Mouse (Mus musculus): ENCODE measurements around the gene Wwc1.
"Not testable (repeated sequence)": the region's sequence is repeated elsewhere in the genome, so short reads cannot be mapped to it uniquely, and the experiment has no call there.

Wwc1 gene

DNA sequence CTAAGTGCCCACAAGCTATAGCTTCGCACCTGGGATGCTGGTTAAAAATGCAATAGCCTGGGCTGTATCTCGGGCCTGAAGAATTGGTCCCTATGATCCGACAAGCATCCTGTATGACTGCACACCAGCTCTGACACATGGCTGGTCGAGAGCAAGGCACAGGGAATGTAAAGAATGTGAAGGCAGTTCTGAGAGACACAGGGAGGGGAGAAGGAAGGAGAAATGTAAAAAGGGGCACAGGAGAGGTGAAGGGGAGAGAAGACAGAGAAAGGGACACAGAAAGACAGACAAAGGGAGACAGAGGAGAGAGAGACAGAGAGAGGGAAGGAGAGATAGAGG lies 101.8 kb downstream of the Wwc1 start:
- no peak for DNase-seq (ENCODE audit: low spot score)

DNA sequence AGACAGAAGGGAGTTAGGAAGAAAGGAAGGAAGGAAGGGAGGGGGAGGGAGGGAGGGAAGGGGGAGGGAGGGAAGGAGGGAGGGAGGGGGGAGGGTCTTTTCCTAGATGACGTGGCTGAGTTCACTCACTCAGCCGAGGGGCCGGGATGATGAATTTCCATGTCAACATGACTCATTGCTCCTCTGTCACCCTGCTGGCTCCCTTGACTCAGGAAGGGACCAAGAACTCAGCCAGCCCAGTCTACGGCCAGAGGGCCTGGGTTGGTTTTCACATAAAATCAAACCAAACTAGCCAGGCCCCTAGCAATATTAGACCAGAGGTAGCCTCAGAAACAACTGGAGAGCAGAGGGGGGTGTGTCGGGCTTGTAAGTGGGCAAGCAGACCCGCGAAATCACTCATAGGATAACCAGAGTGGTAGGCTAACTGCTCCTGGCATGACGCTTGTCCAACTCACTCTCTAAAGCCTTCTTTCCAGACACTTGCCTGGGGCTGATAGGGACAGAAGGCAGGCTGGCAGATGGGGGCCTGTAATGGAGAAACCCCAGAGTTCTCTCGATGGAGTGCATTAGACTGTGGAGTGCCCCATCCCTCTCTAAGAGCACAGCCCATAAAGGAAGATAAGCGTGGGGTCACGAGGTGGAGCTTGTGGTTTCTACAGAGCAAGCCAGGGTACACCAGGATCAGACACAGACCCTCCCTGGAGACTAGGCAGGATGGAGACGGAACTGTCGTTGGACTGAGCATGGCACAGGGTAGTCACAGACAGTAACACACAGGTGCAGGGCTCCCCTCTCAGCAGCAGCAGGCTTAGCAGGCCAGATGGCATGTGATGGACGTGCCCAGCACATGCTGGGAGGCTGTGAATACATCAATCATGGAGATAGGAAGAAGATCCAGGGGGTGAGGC lies 102.4 kb downstream of the Wwc1 start:
- no peak for DNase-seq (ENCODE audit: low spot score)

GRCm38 (mm10) chr11:35873624-35874244 lies 106.6 kb downstream of the Wwc1 start:
- no peak for DNase-seq (ENCODE audit: low spot score)

- DNase-seq (ENCODE audit: low spot score), result no peak
Measured at GRCm38 (mm10) chr11:35870961-35871360, 109.4 kb downstream of the Wwc1 start.

DNA sequence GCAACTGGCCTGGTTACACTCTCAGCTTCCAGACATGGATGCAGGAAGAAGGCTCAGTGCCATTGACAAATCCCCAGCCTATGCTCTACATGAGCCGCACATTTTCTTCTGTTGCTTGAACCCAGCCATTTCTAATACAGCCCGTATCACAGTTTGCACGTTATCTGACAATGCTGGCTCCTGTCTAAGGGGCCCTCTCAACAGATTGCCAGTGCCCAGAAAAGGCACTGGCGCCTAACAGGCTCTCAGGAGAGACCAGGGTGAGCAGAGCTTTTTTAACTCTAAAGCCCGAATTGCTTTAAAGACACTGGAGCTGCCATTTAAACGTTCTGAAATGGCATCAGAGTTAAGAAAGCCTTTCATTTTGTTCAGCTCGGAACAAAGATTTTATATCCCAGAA lies 114.2 kb downstream of the Wwc1 start:
- DNase-seq (ENCODE audit: low spot score), result no peak

GRCm38 (mm10) chr11:35864981-35865604 lies 115.2 kb downstream of the Wwc1 start:
- DNase-seq (ENCODE audit: low spot score), result no peak

- no peak for DNase-seq (ENCODE audit: low spot score)
Measured at GRCm38 (mm10) chr11:35863653-35864052, 116.7 kb downstream of the Wwc1 start.

- DNase-seq (ENCODE audit: low spot score), result no peak
Measured at GRCm38 (mm10) chr11:35857395-35858067, 122.8 kb downstream of the Wwc1 start.

- DNase-seq (ENCODE audit: low spot score), result no peak
Measured at GRCm38 (mm10) chr11:35856359-35857040, 123.8 kb downstream of the Wwc1 start.

GRCm38 (mm10) chr11:35855567-35855966 lies 124.8 kb downstream of the Wwc1 start:
- DNase-seq (ENCODE audit: low spot score), result no peak

- no peak for DNase-seq (ENCODE audit: low spot score)
Measured at GRCm38 (mm10) chr11:35854941-35855340, 125.4 kb downstream of the Wwc1 start.

DNA sequence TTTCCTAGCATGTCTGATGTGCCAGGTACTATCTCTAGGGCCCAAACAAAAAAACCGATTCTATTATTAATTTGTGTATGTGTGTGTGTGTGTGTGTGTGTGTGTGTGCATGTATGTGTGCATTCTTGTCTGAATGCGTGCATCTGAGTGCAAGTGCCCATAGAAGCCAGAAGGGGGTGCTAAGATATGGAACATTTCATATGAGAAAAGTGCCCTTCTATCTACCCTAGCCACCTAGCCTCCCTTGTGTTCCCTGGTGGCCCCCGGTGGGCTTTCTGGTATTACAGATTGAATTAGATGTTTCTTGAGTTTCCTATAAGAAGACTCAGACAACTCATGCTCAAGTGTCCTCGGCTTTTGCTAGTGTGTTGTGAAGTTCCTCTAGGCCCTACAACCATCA lies 126.7 kb downstream of the Wwc1 start:
- no peak for DNase-seq (ENCODE audit: low spot score)

- peak; percentile 60 for DNase-seq (ENCODE audit: low spot score)
Measured at GRCm38 (mm10) chr11:35852731-35853130, 127.6 kb downstream of the Wwc1 start.

- DNase-seq (ENCODE audit: low spot score), result no peak
Measured at GRCm38 (mm10) chr11:35844299-35844698, 136.0 kb downstream of the Wwc1 start.

- DNase-seq (ENCODE audit: low spot score), result not testable (repeated sequence)
Measured at GRCm38 (mm10) chr11:35842560-35842959, 137.8 kb downstream of the Wwc1 start.

DNA sequence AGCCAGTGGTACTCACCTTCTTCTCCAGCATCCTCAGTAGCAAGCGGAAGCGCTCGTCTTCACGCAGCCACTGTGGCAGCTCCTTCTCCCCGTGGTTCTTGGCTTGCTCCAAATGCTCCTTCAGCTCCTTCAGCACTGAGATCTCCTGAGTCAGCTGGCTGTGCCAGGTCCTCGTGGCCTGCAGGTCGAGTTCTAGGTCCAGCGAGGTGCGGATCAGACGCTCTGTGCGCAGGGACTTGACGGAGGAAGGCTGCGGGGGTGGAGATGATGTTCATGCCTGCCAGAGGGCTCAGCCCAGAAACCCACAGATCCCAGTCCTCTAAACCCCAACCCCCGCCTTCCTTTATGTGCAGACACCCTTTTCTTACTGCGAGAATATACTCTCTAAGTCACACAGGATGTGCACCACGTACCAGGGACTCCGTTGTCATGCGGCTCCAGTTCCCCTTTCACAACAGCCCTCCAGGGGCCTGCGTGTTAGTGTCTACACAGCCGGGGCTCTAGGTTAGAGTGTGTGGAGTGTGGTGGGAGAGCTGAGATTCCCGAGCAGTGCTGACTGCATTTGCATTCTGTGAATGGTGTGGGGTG lies 138.5 kb downstream of the Wwc1 start:
- no peak for DNase-seq (ENCODE audit: low spot score)

GRCm38 (mm10) chr11:35840806-35841205 lies 139.5 kb downstream of the Wwc1 start:
- DNase-seq (ENCODE audit: low spot score), result not testable (repeated sequence)

GRCm38 (mm10) chr11:35840282-35840681 lies 140.0 kb downstream of the Wwc1 start:
- no peak for DNase-seq (ENCODE audit: low spot score)

DNA sequence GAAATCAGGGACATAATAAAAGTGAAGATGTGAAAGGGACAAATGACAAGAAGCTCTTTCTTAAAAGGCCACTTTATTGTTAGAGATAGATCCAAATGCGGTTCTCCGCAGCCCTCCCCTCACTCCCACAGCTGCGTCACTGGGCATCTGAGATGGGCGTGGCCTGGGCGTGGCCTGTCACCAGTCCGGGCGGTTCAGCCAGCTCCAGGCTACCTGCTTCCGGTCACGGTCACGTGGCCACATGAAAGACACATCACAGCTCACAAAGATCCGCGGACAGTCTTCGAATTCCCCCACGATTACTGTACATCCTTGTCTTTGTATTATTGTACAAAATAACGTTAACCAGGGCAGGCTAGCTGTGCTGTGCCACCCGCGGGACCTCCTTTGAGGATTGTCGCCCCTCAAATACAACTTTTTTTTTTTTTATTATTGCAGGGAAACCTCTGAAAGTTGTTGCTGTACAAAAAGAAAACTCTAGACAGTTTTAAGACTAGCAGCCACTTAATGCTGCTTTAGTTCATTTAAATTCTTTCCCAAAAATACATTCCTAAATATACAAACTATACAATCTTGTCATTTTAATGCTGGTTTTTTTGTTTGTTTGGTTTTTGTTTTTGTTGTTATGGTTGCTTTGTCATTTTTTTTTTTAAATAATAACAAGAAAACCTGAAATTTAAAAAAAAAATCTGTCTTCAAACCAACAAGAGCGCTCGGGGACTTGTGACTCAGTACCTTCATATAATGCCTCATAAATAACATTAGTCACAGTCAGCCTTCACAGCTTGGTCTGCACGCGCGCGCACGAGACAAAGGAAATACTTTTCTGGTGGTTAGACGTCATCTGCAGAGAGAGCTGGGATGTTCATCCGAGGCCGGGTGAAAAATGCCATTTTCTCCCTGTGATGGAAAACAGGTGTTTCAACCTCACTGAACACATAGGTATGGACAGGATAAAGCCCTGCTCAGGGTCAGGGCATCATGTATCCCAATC lies 141.7 kb downstream of the Wwc1 start:
- DNase-seq (ENCODE audit: low spot score), result peak; percentile 96
